Mouse (Mus musculus): ENCODE results near the gene Ugt1a1. TPM values are rescaled to one million over a fixed set of nuclear protein-coding genes. Genes with fewer than 3 reads are reported as not detected.

Gene Ugt1a1
- not detected in 4 replicates for total RNA-seq (2023; ENCODE audit: inconsistent age)

GRCm38 (mm10) chr1:88211812-88212211, at the start of gene Ugt1a1:
Gene Ugt1a1, plus strand, starts transcription at chr1:88211959.

GRCm38 (mm10) chr1:88165711-88166110, 46.0 kb upstream of the Ugt1a1 start, which contains the start of gene Ugt1a5:
Gene Ugt1a5, plus strand, starts transcription at chr1:88166012.

GRCm38 (mm10) chr1:88200456-88200855, 11.3 kb upstream of the Ugt1a1 start, which contains the start of gene Ugt1a2:
Gene Ugt1a2, plus strand, starts transcription at chr1:88200601.

GRCm38 (mm10) chr1:88205294-88205922, 6.4 kb upstream of the Ugt1a1 start, which contains the start of gene Dnajb3:
Gene Dnajb3, minus strand, starts transcription at chr1:88205782.

GRCm38 (mm10) chr1:88226670-88227379, 15.1 kb downstream of the Ugt1a1 start, which contains the start of gene Mroh2a:
Gene Mroh2a, plus strand, starts transcription at chr1:88226986.

Other genes starting within 250 kb of the Ugt1a1 start
- gene Usp40, start 203.4 kb upstream of the Ugt1a1 start, total RNA-seq (2023; ENCODE audit: inconsistent age) = 16.8 to 20.3 TPM (median 20.2 TPM) in 4 replicates
- gene Ugt1a10, start 156.6 kb upstream of the Ugt1a1 start, total RNA-seq (2023; ENCODE audit: inconsistent age) = not detected in 4 replicates
- not detected in 4 replicates for gene Ugt1a9, start 141.2 kb upstream of the Ugt1a1 start, total RNA-seq (2023; ENCODE audit: inconsistent age)
- gene Ugt1a8, start 124.1 kb upstream of the Ugt1a1 start, total RNA-seq (2023; ENCODE audit: inconsistent age) = not detected in 4 replicates
- 0.27 to 0.39 TPM in 2 of 4 replicates, not detected in the others for gene Ugt1a7c, start 116.9 kb upstream of the Ugt1a1 start, total RNA-seq (2023; ENCODE audit: inconsistent age)
- gene Ugt1a6b, start 108.7 kb upstream of the Ugt1a1 start, total RNA-seq (2023; ENCODE audit: inconsistent age) = 0.26 TPM in 1 of 4 replicates, not detected in the others
- not detected in 4 replicates for gene Ugt1a6a, start 77.2 kb upstream of the Ugt1a1 start, total RNA-seq (2023; ENCODE audit: inconsistent age)
- not detected in 4 replicates for gene Ugt1a5, start 45.9 kb upstream of the Ugt1a1 start, total RNA-seq (2023; ENCODE audit: inconsistent age)
- not detected in 4 replicates for gene Ugt1a2, start 11.4 kb upstream of the Ugt1a1 start, total RNA-seq (2023; ENCODE audit: inconsistent age)
- gene Dnajb3, start 6.2 kb upstream of the Ugt1a1 start, total RNA-seq (2023; ENCODE audit: inconsistent age) = 0.51 to 0.67 TPM (median 0.54 TPM) in 3 of 4 replicates, not detected in the other
- gene Mroh2a, start 15.0 kb downstream of the Ugt1a1 start, total RNA-seq (2023; ENCODE audit: inconsistent age) = 0.06 to 0.27 TPM (median 0.06 TPM) in 3 of 4 replicates, not detected in the other
- 74.5 to 81.5 TPM (median 77.4 TPM) in 4 replicates for gene Hjurp, start 65.7 kb downstream of the Ugt1a1 start, total RNA-seq (2023; ENCODE audit: inconsistent age)
- gene Trpm8, start 65.7 kb downstream of the Ugt1a1 start, total RNA-seq (2023; ENCODE audit: inconsistent age) = not detected in 4 replicates
- gene Spp2, start 195.0 kb downstream of the Ugt1a1 start, total RNA-seq (2023; ENCODE audit: inconsistent age) = not detected in 4 replicates